Mouse (Mus musculus) stomach, postnatal 0 days (tissue): Measurements from ENCODE around the gene Wdcp. TPM values are rescaled to one million over a fixed set of nuclear protein-coding genes. Genes with fewer than 3 reads are reported as not detected.

ENCODE experiments used
- ATAC-seq: fragments of 200-750 bp; cut with Nextera tagmentation; 2 replicates; pipeline ENCODE4 v1.8.0; 2017; ENCODE audit not compliant: low FRiP score, low TSS enrichment
- DNase-seq: peaks from one replicate; pipeline ENCODE4 v3.0.0-alpha.2; 2016; ENCODE audit warnings: low spot score
- H3K27ac ChIP-seq: fragments of 300-500 bp; sonication (generic); replicated peaks from 2 replicates; pipeline ENCODE4 v1.5.1; 2014; ENCODE audit warnings: mild to moderate bottlenecking, control low read depth
- H3K27me3 ChIP-seq: fragments of 300-500 bp; sonication (generic); 2 replicates; pipeline ENCODE4 v1.6.1; 2014; ENCODE audit warnings: low read length; ENCODE audit not compliant: control insufficient read depth, insufficient read depth
- H3K36me3 ChIP-seq: fragments of 300-500 bp; sonication (generic); 2 replicates; pipeline ENCODE4 v1.6.1; 2014; ENCODE audit warnings: low read length, mixed read lengths; ENCODE audit not compliant: control insufficient read depth, insufficient read depth
- H3K4me1 ChIP-seq: fragments of 300-500 bp; sonication (generic); replicated peaks from 2 replicates; pipeline ENCODE4 v1.6.1; 2014; ENCODE audit warnings: antibody characterized with exemption; ENCODE audit not compliant: control insufficient read depth, insufficient read depth
- H3K4me2 ChIP-seq: fragments of 300-500 bp; sonication (generic); replicated peaks from 2 replicates; pipeline ENCODE4 v1.6.1; 2014; ENCODE audit warnings: low read depth, mild to moderate bottlenecking, control low read depth, moderate library complexity
- H3K4me3 ChIP-seq: fragments of 300-500 bp; sonication (generic); 2 replicates; pipeline ENCODE4 v1.5.1; 2014; ENCODE audit warnings: low read depth, low read length, control low read depth
- H3K9ac ChIP-seq: fragments of 300-500 bp; sonication (generic); 2 replicates; pipeline ENCODE4 v1.6.1; 2014; ENCODE audit warnings: mild to moderate bottlenecking, low read length, control low read depth, mixed read lengths
- H3K9me3 ChIP-seq: fragments of 300-500 bp; sonication (generic); 2 replicates; pipeline ENCODE4 v1.6.1; 2016; ENCODE audit warnings: low read length; ENCODE audit not compliant: control insufficient read depth
- CTCF ChIP-seq: IDR thresholded peaks from 2 replicates; pipeline ENCODE4 v1.5.1; 2016; ENCODE audit warnings: antibody characterized with exemption, low read depth, mild to moderate bottlenecking, moderate library complexity
- EP300 ChIP-seq: optimal IDR thresholded peaks from 2 replicates; pipeline ENCODE3; 2016; ENCODE audit warnings: antibody characterized with exemption
- WGBS: fragments of 180-500 bp; shearing (Covaris S2); extraction: QIAGEN DNeasy Blood & Tissue Kit; methylation state at CpG from one replicate; pipeline ENCODE4 v1.1.7; 2014; 5-methylcytosine and 5-hydroxymethylcytosine counted together
- polyA plus RNA-seq: library from polyadenylated mRNA; unstranded; fragments of >200 nt; fragmentation: Nextera tagmentation; extraction: Ambion mirVana; gene quantifications from 2 replicates; pipeline ENCODE4 v1.2.1, GENCODE M21; 2015

Gene Wdcp
- polyA plus RNA-seq, 1 experiment from 2014 or later, result 8.2 TPM

DNA sequence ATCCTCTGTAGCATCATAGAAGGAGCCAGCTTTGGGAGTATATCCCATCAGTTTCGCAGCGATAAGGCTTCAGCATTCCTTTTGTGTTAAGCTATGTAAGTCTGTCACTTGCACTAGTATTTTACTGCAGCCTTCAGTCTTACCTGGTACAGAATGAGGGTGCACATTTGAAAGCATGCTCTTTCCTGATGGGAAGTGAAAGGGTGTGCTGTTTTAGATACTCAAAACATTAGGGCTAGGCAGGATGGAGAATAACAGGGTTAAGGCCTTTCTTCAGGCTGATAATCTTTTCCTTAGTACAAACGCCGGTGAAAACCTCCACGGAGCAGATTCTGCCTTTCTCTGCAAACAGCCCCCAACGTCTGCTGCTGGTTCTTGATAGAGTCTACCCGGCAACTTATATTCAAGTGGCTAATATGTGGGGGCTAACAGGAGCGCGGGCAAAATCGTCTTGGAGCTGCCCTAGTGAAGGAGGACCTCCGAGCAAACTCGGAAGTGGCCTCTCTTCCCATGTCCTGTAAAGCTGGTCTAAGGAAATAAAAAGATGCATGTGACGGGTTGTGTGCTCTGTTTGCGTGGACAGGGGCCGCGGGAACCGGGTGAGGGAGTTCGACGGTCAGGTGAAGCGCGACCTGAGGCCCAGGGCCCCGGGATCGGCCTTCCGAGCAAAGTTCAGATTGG is 26.3 kb upstream of the Wdcp start:
- no peaks in the 10 kb centered on the region for H3K9me3 ChIP-seq
- DNase-seq (no peak), ATAC-seq (no peak; the same call in 1 of the 2 replicates)
- H3K4me3 ChIP-seq, result peak overlapping the region; percentile 58
- H3K36me3 ChIP-seq, result peaks cover 3% of the 10 kb centered on the region; the same call in 1 of the 2 replicates
- H3K4me2 ChIP-seq, result peak overlapping the region; percentile 78
- H3K9ac ChIP-seq, result peak overlapping the region; percentile 86
- TF ChIP-seq CTCF (no peak; the same call in 1 of the 2 replicates), EP300 (no peak)
- no peaks in the 10 kb centered on the region for H3K27me3 ChIP-seq
- WGBS, result 6% methylated on average over 24 of the region's 24 CpGs
- peak overlapping the region; percentile 94 for H3K27ac ChIP-seq
- no peaks in the 10 kb centered on the region for H3K4me1 ChIP-seq

DNA sequence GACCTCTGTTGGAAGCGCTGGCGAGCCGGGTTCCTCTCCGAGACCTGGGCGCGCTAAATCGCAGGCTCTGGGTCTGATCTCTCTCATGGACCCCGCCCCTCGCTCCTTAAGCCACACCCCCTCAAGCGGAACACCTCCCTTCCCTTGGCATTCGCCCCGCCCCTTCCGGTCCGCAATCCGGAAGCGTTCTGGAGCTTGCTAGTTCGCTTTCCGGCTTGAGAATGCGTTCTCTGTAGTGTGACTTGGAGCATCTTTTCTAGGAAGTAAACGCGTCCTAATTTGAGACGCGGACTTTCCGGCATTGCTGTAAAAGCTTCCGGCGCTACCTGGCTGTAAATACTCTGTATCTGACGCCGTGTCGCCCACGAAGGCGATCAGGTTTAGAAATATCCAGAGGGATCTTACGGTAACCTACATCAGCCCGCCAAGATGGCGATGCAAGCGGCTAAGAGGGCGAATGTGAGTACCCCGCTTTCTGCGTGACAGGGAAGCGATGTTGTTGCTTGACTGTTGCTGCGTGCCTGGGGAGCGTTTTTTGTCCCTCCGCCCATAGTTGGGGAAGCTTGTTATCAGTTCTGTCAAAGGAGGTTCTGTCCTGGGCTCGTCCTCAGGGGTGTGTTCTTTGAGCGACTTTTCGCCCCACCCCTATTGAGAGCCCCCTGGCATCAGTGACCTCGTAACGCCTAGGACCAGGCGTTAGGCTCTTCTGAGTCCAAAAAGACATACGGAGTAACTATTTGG is 25.6 kb upstream of the Wdcp start, which contains the start of gene Sf3b6:
TSS of gene Sf3b6 (plus strand) at position 184 of the 741 bp plus-strand sequence.
- peak within 1 kb of the TSS; percentile 86 for H3K9ac ChIP-seq
- peak; percentile 98 for ATAC-seq
- H3K4me1 ChIP-seq, result no peaks in the 10 kb centered on the region
- peak within 1 kb of the TSS; percentile 58 for H3K4me3 ChIP-seq
- no peaks in the 10 kb centered on the region for H3K27me3 ChIP-seq
- peak within 1 kb of the TSS; percentile 94 for H3K27ac ChIP-seq
- TF ChIP-seq CTCF (no peak), EP300 (no peak)
- under 1% methylated on average over 49 of the region's 49 CpGs for WGBS
- H3K9me3 ChIP-seq, result no peaks in the 10 kb centered on the region
- peak within 1 kb of the TSS; percentile 78 for H3K4me2 ChIP-seq
- peaks cover 3% of the 10 kb centered on the region; the same call in 1 of the 2 replicates for H3K36me3 ChIP-seq
- peak; percentile 99 for DNase-seq

DNA sequence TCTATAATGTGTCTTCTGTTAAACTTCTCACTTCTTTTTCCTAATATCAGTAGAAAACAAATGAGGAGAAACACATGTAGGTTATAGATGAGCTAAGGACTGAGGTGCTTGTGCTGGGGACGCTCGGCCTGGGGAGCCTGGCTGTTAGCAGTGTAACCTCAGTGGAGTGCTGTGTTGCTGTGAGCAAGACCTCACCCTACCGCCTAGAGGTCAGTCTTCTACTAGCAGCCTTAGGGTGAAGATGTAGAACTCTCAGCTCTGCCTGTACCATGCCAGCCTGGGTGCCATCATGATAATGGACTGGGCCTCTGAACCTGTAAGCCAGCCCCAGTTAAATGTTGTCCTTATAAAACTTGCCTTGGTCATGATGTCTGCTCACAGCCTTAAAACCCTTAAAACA is 15.8 kb upstream of the Wdcp start:
- no peak for TF ChIP-seq EP300
- Histone ChIP-seq H3K4me2 (no peak overlapping the region), H3K9me3 (no peaks in the 10 kb centered on the region), H3K4me1 (no peaks in the 10 kb centered on the region), H3K36me3 (no peaks in the 10 kb centered on the region), H3K27ac (no peak overlapping the region), H3K27me3 (no peaks in the 10 kb centered on the region), H3K9ac (no peak overlapping the region), H3K4me3 (no peak overlapping the region)
- no peak for DNase-seq
- WGBS, result 80% methylated on average over 3 of the region's 3 CpGs
- no peak for ATAC-seq

DNA sequence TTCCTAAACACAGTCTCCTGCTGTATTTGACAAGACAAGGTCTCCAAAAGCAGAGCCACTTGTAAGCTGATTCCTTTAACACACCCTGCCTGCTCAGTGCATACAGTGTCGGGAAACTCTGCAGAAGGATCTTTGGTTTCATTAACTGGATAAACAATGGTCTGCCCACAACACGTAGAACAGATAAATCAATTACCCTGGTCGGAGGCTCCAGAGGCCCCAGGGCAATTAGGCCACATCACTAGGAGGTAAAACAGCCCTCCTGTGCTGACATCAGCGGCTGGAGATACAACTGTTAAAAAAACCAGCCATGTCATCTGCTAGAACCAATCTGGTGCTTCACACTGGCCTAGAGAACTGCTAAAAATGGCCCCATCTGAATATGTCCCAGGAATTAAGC is 6.1 kb upstream of the Wdcp start:
- Histone ChIP-seq H3K9ac (no peak overlapping the region), H3K4me2 (no peak overlapping the region), H3K4me3 (no peak overlapping the region), H3K9me3 (no peaks in the 10 kb centered on the region), H3K27ac (no peak overlapping the region), H3K36me3 (no peaks in the 10 kb centered on the region), H3K27me3 (no peaks in the 10 kb centered on the region), H3K4me1 (no peaks in the 10 kb centered on the region; the same call in 1 of the 2 replicates)
- ATAC-seq (no peak), DNase-seq (no peak)
- TF ChIP-seq EP300, result no peak
- TF ChIP-seq CTCF, result no peak
- 33% methylated on average over 4 of the region's 4 CpGs for WGBS

DNA sequence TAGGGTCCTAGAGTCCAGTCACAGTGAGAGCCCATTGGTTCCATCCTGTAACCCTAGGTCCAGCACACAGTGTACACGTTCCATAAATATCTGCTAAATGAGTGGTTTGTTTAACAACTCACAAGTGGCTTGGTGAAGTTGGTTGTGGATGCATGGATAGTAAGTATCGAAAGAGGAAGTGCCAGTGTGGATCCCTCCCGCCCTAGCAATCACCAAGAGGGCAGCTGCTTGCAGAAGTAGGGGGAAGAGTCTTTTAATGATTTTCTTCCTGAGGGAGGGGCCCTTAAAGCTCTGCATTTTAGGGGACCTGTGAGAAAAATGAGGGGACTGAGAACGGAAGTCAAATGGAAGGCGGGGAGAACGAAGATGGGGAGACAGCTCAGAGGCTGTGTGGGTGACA is 3.1 kb upstream of the Wdcp start:
- WGBS, result 66% methylated on average over 6 of the region's 6 CpGs
- Histone ChIP-seq H3K4me3 (no peak overlapping the region), H3K27ac (no peak overlapping the region), H3K4me1 (no peaks in the 10 kb centered on the region; the same call in 1 of the 2 replicates), H3K9me3 (no peaks in the 10 kb centered on the region), H3K36me3 (no peaks in the 10 kb centered on the region), H3K27me3 (no peaks in the 10 kb centered on the region), H3K9ac (no peak overlapping the region), H3K4me2 (no peak overlapping the region)
- DNase-seq, result no peak
- TF ChIP-seq CTCF (no peak), EP300 (no peak)
- no peak for ATAC-seq

DNA sequence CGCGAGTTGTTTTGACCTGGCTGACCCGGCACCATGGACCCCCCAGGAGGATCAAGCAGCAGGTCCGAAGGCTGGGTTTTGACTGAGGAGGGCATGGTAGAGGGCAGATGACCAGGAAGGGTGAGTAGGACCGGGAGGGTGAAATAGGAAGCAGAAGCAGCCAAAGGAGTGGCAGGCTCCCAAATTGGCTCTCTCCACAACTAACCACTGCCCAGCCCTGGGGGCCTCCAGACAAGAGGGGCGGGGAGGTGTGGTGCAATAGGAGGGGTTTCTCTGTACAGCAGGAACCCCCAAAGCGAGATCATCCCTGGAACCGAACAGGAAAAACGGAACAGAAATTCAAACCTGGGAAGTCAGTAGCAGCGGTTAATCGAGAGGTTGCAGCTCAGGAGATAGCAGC is 2.4 kb upstream of the Wdcp start:
- Histone ChIP-seq H3K4me3 (peak overlapping the region; percentile 69), H3K27me3 (no peaks in the 10 kb centered on the region), H3K9me3 (no peaks in the 10 kb centered on the region), H3K4me1 (no peaks in the 10 kb centered on the region; the same call in 1 of the 2 replicates), H3K27ac (no peak overlapping the region), H3K9ac (peak overlapping the region; percentile 67; the same call in 1 of the 2 replicates), H3K36me3 (no peaks in the 10 kb centered on the region), H3K4me2 (peak overlapping the region; percentile 100)
- WGBS, result 1% methylated on average over 11 of the region's 11 CpGs
- TF ChIP-seq EP300, result no peak
- TF ChIP-seq CTCF, result no peak
- no peak for ATAC-seq
- DNase-seq, result no peak
